Mouse (Mus musculus): ENCODE data around the gene Cd9.

Gene Cd9

GRCm38 (mm10) chr6:125476090-125476489, 18.5 kb downstream of the Cd9 start:
- DNase-seq (ENCODE audit: low spot score in 2 of 2) = no peak

GRCm38 (mm10) chr6:125475184-125475583, 19.4 kb downstream of the Cd9 start:
- no peak for DNase-seq (ENCODE audit: low spot score in 2 of 2)

GRCm38 (mm10) chr6:125473939-125474338, 20.7 kb downstream of the Cd9 start:
- DNase-seq (ENCODE audit: low spot score in 2 of 2) = no peak

- DNase-seq (ENCODE audit: low spot score in 2 of 2) = no peak
Observed at GRCm38 (mm10) chr6:125473321-125473721, 21.3 kb downstream of the Cd9 start.

GRCm38 (mm10) chr6:125471921-125472320, 22.7 kb downstream of the Cd9 start:
- no peak for DNase-seq (ENCODE audit: low spot score in 2 of 2)

GRCm38 (mm10) chr6:125471326-125471725, 23.3 kb downstream of the Cd9 start:
- no peak for DNase-seq (ENCODE audit: low spot score in 2 of 2)

GRCm38 (mm10) chr6:125470616-125471015, 24.0 kb downstream of the Cd9 start:
- DNase-seq (ENCODE audit: low spot score in 2 of 2) = no peak

- no peak for DNase-seq (ENCODE audit: low spot score in 2 of 2)
Observed at GRCm38 (mm10) chr6:125469222-125469621, 25.4 kb downstream of the Cd9 start.

GRCm38 (mm10) chr6:125468179-125468960, 26.2 kb downstream of the Cd9 start:
- no peak for DNase-seq (ENCODE audit: low spot score in 2 of 2)

GRCm38 (mm10) chr6:125467301-125467715, 27.3 kb downstream of the Cd9 start:
- DNase-seq (ENCODE audit: low spot score in 2 of 2) = no peak

- DNase-seq (ENCODE audit: low spot score in 2 of 2) = no peak
Observed at GRCm38 (mm10) chr6:125462312-125462711, 32.3 kb downstream of the Cd9 start.

GRCm38 (mm10) chr6:125461788-125462187, 32.8 kb downstream of the Cd9 start:
- DNase-seq (ENCODE audit: low spot score in 2 of 2) = no peak

GRCm38 (mm10) chr6:125461325-125461724, 33.3 kb downstream of the Cd9 start:
- no peak for DNase-seq (ENCODE audit: low spot score in 2 of 2)

GRCm38 (mm10) chr6:125460589-125460988, 34.0 kb downstream of the Cd9 start:
- no peak for DNase-seq (ENCODE audit: low spot score in 2 of 2)

- no peak for DNase-seq (ENCODE audit: low spot score in 2 of 2)
Observed at GRCm38 (mm10) chr6:125459903-125460302, 34.7 kb downstream of the Cd9 start.

GRCm38 (mm10) chr6:125455806-125456520, 38.6 kb downstream of the Cd9 start:
- DNase-seq (ENCODE audit: low spot score in 2 of 2) = no peak

- DNase-seq (ENCODE audit: low spot score in 2 of 2) = no peak
Observed at GRCm38 (mm10) chr6:125454731-125455130, 39.9 kb downstream of the Cd9 start.

- DNase-seq (ENCODE audit: low spot score in 2 of 2) = no peak
Observed at GRCm38 (mm10) chr6:125454299-125454698, 40.3 kb downstream of the Cd9 start.

GRCm38 (mm10) chr6:125447660-125448059, 46.9 kb downstream of the Cd9 start:
- no peak for DNase-seq (ENCODE audit: low spot score in 2 of 2)

GRCm38 (mm10) chr6:125447205-125447604, 47.4 kb downstream of the Cd9 start:
- DNase-seq (ENCODE audit: low spot score in 2 of 2) = no peak

- no peak for DNase-seq (ENCODE audit: low spot score in 2 of 2)
Observed at GRCm38 (mm10) chr6:125445381-125445780, 49.2 kb downstream of the Cd9 start.

- no peak for DNase-seq (ENCODE audit: low spot score in 2 of 2)
Observed at GRCm38 (mm10) chr6:125442591-125442990, 52.0 kb downstream of the Cd9 start.

- no peak for DNase-seq (ENCODE audit: low spot score in 2 of 2)
Observed at GRCm38 (mm10) chr6:125436753-125437152, 57.8 kb downstream of the Cd9 start.

All from urinary bladder, postnatal 36 days (tissue).